Mouse (Mus musculus) stomach, postnatal 0 days (tissue): Measurements from ENCODE around the gene Gpbp1l1.
A peak's percentile ranks its signal among the peaks of the same experiment; 100 is the strongest.

Source experiments
- CTCF ChIP-seq: IDR thresholded peaks from 2 replicates; pipeline ENCODE4 v1.5.1; 2016; ENCODE audit warnings: antibody characterized with exemption, low read depth, mild to moderate bottlenecking, moderate library complexity
- EP300 ChIP-seq: optimal IDR thresholded peaks from 2 replicates; pipeline ENCODE3; 2016; ENCODE audit warnings: antibody characterized with exemption

DNA sequence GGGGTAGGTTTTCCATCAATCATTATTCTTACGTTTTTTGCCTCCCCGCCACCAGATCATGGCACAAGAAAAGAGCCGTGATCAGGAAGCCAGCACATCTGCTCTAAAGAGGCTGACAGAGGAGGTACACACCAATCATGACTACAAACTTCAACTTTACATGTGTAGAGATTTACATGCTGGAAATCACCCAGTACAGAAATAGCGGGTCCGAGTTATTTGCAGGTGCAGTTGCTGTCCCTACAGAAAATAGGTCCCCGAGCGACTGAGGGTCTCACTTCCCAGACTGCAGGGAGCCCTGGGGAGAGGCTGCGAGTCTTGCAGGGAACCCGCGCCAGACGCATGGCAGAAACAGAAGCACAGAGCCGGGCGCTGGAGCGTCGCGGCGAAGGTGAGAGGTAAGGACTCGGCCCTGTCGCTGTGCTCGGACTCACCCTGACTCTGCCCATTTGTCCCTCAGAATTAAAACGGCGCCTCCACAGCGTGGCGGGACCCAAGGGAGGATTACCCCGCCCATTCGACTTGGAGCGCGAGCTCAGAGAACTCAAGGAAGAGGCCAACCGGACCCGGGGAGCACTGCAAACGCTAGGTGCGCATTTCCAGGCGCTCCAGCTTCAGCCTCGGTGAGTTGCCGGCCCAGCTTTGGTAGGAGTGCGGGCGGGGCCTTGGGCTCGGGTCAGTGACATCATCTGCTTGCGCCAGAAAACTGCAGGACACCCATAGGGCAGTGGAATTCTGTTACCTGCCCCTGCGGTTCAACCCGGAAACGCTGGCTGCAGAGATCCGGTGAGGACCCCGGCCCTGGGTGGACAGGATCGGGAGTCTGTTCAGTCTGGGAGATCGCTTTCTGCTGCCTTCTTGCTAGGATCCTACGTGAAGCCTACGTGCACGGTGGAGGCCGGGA, 39.8 kb downstream of the Gpbp1l1 start:
- TF ChIP-seq CTCF (peak; percentile 53), EP300 (no peak)
